Mouse (Mus musculus): ENCODE results near the gene Ptprg. TPM values are rescaled to one million over a fixed set of nuclear protein-coding genes. Genes with fewer than 3 reads are reported as not detected.
"Not testable (repeated sequence)": the region's sequence is repeated elsewhere in the genome, so short reads cannot be mapped to it uniquely, and the experiment has no call there.

The Ptprg gene
- total RNA-seq, 2 experiments from 2014 or later: 134 to 135 TPM

DNA sequence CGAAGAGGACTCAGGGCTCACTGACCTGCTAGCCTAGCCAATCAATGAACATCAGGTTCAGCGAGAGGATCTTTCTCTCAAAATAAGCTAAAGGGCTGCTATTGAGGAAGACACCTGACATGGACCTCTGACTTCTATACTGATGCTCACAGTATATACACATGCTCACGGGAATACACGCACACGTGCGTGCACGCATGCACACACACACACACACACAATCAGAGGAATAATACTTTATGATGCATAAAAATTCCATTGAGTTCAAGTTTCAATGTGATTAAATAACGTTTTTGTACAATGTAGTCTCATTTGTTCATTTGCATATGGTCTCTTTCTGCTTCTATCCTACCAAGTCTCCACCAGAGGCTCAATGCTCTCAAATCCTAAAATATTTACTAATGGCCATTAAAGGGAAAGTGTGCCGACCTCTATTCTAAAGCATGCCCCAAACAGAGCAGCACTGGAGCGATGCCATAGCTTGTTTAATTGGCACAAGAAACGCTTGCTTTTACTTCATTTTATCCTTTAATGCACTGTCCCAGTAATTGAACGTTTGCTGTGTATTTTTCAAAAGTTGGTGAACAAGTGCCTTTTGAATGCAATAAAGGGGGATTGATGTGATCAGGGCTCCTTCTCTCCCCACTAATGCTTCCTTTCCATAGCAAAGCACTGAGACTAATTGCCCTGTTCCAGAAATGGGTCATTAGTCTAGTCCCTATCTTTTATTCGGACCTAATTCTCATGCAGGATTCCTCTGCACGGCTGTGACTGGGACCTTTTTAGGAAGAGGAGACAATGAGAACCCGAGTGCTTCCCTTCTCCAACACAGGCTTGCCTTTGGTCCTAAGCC is 407.2 kb downstream of the Ptprg start:
- intact Hi-C loops (cut with DNase I): no loop called here

DNA sequence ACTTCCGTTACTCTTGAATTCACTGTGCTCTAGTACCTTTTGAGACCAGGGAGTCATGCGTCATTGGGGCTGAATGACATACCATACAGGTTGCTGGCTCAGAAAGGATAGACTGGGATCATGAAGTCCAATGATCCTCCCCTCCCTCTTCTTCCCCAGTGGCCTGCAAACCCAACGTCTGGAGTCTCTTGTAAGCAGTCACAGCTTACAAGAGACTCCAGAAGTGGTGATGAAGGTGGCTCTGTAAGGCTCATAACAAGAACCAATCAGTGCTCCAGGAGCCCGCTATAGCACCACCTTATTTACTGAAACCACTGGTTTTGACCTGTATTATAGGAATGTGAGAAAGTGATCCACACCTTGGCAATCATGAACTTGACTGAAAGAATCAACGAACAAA is 408.8 kb downstream of the Ptprg start:
- intact Hi-C loops (cut with DNase I): no loop called here
- no peak for DNase-seq (ENCODE audit: extremely low spot score in 1 of 2, low spot score in 2 of 2)

More for the DNA sequence above, 407.2 kb downstream of the Ptprg start:
- peak in 1 of 2 experiments; percentile 21 for DNase-seq (ENCODE audit: extremely low spot score in 1 of 2, low spot score in 2 of 2)

DNA sequence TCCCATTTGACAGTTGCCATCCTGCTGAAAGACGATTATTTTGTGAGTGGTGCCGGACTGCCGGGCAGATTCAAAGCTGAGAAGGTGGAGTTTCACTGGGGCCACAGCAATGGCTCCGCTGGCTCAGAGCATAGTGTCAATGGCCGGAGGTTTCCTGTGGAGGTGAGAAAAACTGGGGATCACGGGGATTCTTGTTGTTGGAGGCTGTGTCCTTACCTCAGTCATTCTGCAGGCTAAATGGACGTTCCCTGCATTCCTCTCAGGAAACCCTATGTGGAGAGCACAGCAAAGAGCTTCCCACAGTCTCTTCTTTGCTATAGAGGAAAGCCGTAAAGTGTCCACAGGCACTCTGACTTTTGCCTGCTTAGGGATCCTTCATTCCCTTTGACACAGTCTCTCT is 409.2 kb downstream of the Ptprg start:
- intact Hi-C loops (cut with DNase I): no loop called here
- DNase-seq (ENCODE audit: extremely low spot score in 1 of 2, low spot score in 2 of 2): no peak

DNA sequence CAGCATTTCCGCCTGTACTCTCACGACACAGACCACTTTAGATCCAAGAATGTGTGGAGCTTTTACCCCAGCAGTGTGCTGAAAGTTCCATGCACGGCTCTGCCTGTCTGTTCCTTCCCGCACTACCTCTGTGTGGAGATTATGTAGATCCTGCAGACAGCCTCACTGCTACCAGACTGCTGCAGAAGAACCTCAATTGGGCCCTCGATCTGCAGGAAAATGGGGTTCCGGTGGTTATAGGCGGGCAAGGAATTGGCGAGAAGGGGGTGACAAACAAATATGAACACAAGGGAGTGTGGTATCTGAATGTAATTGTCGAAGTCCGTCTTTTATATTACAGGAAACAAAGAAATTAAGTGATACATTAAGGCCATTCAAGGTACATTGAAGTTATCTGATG is 410.5 kb downstream of the Ptprg start:
- intact Hi-C loops (cut with DNase I): no loop called here
- no peak for DNase-seq (ENCODE audit: extremely low spot score in 1 of 2, low spot score in 2 of 2)

DNA sequence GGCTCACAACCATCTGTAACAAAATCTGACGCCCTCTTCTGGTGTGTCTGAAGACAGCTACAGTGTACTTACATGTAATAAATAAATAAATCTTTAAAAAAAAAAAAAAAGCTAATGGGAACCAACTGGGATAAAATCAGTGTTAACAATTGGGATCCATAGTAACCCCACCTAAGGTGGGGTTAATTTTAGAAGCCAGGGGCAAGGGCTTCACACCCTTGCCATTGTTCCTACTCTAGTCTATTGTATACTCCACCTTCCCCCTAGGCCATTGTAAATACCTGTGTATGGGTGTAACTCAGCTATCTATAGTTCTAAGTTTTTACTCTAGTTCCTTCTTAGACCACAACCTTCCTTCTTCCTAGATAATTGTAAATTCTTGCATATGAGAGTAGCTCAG is 411.0 kb downstream of the Ptprg start:
- DNase-seq (ENCODE audit: extremely low spot score in 1 of 2, low spot score in 2 of 2); intact Hi-C loops (cut with DNase I): not testable (repeated sequence)

DNA sequence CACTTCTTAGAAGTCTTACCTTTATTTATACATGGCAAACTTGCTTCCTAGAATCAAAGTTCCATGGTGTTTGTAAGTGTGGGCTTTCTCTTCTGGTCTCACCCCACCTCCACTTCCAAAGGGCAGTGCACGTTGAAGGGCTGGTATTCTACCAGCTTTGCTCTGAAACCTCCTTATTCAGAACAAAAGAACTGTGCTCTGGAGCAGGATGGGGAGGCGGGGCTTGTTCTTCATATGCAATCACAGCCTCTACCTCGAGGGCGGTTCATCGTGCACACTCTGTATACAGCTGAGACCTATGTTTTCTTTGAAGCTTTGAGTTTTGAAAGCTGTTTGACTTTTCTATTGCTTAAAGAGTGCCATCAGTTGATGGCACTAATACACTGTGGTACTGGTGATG is 412.5 kb downstream of the Ptprg start:
- intact Hi-C loops (cut with DNase I): no loop called here
- DNase-seq (ENCODE audit: extremely low spot score in 1 of 2, low spot score in 2 of 2): no peak

DNA sequence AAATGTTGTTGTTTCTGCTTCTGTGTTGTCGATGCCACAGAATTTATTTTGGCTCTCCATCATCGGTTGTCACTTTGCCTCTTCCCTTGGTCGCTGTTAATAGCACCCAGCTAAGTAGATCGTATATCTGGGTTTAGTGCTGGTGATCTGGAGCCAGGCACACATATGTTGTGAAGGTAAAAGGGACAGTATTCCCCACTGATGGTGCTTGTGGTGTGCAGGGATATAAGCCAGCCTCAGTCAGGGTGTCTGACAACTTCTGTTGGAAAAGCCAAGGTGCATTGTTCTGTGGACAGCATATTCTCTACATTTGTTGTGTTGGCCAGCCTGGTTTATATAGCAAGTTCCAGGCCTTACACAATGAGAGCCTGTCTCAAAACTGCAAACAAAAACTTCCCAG is 428.4 kb downstream of the Ptprg start:
- DNase-seq (ENCODE audit: extremely low spot score in 1 of 2, low spot score in 2 of 2): no peak
- intact Hi-C loops (cut with DNase I): no loop called here

DNA sequence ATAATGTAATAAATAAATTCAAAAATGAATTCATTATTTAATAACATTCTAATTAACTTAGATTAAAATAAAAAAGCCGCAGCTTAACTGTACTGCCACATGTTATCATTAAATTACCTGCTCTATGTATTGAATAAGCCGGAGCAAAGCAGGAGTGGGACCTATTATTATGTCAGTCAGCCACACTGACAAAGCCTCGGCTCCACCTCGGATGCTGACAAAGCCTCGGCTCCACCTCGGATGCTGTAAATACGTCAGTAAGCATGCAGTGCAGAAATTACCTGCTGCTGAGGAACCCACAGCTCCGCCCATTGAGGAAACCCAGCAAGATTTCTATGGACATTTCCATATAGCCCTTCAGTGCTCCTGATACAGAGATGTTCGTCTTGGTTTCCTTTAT is 429.7 kb downstream of the Ptprg start:
- no peak for DNase-seq (ENCODE audit: extremely low spot score in 1 of 2, low spot score in 2 of 2)
- intact Hi-C loops (cut with DNase I): no loop called here

DNA sequence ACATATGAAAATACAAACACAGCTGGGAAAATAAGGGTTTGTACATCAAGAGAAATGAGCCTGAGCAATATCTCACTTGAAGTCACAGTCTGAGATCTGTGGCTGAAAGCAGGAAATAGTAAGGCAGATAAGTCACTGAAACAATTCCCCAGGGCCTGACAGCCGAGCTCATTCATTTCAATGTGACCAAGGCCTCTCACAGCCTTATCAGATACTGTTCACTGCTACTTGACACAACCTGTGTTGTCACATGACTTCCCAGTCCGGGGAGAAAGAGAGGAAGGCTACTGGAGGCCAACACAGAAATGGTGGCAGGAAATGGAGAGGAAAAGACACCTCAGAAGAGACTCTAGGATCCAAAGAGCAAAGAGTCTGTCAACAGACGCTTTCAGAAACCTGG is 430.8 kb downstream of the Ptprg start:
- no peak for DNase-seq (ENCODE audit: extremely low spot score in 1 of 2, low spot score in 2 of 2)
- intact Hi-C loops (cut with DNase I): no loop called here

DNA sequence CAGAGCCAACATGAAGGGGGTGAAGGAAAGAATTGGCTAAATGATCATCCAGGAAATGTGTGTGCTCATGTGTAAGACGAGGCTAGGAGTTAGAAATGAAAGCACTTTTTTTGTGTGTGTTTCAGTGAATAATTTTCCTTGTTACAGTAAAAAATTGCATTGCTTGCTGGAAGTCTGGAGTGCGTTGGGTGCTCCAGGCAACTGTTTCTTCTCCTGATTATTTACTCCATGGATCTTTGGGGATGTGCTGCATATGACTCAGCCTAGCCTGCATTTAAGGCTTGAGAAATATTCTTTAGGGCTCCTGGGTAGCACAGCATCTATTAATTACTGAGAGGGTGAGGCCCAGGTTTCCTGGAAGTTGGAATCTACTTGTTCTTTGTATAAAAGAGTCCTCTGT is 435.6 kb downstream of the Ptprg start:
- no peak for DNase-seq (ENCODE audit: extremely low spot score in 1 of 2, low spot score in 2 of 2)
- intact Hi-C loops (cut with DNase I): no loop called here

DNA sequence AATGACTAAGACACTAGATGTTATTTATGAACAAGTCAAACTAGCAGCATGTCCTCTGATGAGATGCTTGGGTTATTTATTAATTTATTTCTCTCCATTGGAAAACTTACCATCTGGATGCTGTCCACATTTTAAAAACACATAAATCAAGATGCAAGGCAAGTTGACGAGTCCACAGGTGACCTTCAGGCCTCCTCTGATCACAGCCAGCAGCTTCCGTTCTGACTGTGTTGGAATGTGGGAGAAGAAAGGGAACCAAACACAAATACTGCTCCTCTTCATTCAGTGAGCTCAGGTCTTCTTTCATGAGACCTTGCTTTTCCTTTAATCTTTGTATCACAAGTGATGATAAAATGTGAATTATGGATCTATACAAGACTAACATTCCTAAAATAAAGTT is 437.8 kb downstream of the Ptprg start:
- no peak for DNase-seq (ENCODE audit: extremely low spot score in 1 of 2, low spot score in 2 of 2)
- intact Hi-C loops (cut with DNase I): loop anchor here (10.0 kb wide), 2 partner anchors 56 to 436 kb away; partner anchors contain the start of gene Ptprg

DNA sequence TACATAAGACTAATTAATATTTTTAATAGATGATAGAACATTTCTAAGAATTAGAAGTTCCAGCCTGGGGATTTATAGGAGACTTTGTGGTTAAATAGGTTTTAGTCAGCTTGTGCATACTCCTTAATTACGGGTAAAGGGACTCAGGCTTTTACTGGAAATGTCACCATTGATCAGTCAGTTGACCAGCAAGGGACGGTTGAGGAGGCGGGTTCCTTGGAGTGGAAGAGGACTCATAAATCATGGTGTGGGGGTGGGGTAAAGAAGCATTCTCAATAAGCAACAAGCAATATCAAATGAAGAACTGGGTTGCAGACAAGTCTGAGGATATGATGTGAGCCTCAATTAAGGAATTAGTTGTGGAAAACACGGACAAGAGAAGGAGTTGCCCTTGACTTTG is 438.8 kb downstream of the Ptprg start:
- intact Hi-C loops (cut with DNase I): loop anchor here (10.0 kb wide), 2 partner anchors 57 to 437 kb away; partner anchors contain the start of gene Ptprg
- no peak for DNase-seq (ENCODE audit: extremely low spot score in 1 of 2, low spot score in 2 of 2)

DNA sequence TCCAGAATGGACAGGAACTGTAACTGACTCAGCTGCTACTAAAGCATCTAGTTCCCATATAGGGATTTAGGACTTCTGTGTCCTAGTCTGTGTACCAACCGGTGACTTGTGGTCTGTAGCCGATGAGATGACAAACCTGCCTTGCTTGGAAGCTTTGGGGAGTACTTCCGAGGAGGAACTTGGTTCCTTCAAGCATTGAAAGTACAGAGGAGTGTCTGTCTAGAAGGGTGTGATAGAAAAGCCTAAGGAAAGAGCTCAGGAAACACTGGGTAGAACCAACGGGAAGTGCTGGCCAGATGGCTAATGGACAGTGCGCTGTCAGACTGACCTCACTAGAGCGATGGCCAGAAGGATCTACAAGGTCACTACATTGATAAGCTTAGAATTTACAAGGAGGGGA is 439.2 kb downstream of the Ptprg start:
- no peak for DNase-seq (ENCODE audit: extremely low spot score in 1 of 2, low spot score in 2 of 2)
- intact Hi-C loops (cut with DNase I): loop anchor here (10.0 kb wide), 2 partner anchors 58 to 438 kb away; partner anchors contain the start of gene Ptprg

DNA sequence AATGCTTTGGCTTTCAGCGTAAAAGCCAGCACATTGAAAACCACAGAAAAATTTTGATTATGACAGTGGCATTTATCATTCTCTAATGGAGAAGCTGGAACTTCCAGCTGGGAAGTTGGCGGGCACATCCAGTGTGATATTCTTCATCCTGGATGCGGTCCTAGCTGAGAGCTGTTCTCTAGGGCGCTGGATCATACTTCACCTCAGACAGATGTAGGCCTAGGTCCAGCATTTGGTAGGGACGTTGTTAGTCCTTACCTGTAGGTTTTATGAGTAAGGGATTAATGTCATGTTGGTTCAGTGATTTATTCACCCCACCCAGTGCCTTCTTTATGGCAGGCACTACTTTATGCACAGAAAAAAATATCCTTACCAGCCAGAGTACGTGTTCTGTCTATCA is 444.2 kb downstream of the Ptprg start:
- DNase-seq (ENCODE audit: extremely low spot score in 1 of 2, low spot score in 2 of 2): no peak
- intact Hi-C loops (cut with DNase I): loop anchor here (10.0 kb wide), 2 partner anchors 63 to 443 kb away; partner anchors contain the start of gene Ptprg

DNA sequence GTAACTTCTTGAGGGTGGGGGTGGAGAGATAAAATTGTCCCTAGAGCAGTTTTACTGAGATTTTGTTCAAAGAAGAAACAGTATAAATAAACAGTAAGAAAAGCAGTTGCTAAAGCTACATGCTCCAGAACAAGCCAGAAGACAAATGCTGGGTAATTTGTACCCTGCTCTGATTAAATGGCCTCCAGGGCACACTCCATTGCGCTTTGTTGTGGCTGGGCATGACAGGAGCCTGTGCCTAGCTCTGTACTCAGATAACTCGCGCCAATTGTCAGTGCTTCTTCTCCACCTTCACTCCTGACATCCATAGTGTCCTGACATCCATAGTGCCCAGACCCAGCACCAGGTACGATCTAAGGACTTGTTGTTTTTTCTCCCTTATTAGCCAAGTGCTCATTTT is 445.1 kb downstream of the Ptprg start:
- intact Hi-C loops (cut with DNase I): loop anchor here (10.0 kb wide), 2 partner anchors 64 to 444 kb away; partner anchors contain the start of gene Ptprg

DNA sequence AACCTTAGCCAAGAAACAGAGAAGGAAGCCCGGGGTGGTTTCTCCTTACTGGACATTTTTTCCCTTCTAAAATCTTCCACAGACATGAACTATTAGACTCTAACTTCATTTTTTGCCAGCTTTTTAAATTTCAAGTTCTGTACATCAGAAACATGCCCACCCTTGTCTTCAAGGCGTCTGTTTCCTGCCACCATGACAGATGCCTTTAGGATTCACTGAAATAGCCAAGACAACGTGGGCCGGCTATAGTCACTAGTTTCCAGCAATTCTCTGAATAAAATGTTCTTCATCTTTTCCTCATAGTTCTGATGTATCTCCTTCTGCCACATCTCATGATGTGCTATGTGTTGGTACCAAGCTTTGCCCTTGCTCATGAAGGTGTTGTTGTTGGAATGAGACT is 450.7 kb downstream of the Ptprg start:
- intact Hi-C loops (cut with DNase I): no loop called here
- peak in 1 of 2 experiments; percentile 17 for DNase-seq (ENCODE audit: extremely low spot score in 1 of 2, low spot score in 2 of 2)

More for the DNA sequence above, 445.1 kb downstream of the Ptprg start:
- DNase-seq (ENCODE audit: extremely low spot score in 1 of 2, low spot score in 2 of 2): no peak

DNA sequence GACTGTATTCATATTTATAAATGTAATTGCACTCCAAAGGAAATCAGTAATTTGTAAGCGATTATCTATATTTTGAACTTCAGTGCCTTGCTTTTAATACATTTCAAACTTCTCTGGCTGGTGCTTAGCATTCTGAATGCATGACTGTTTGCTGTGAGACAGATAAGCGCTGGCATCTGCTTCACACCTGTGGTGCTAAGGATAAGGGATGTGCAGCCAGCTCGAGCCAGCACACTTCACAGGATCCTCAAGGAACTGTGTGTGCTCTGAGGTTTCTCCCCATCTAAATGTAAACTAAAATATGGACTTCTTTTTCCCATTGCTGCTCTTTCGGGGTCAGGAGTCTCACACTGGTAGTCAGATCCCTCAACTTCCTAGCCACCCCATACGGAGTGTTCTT is 458.4 kb downstream of the Ptprg start:
- intact Hi-C loops (cut with DNase I): no loop called here
- DNase-seq (ENCODE audit: extremely low spot score in 1 of 2, low spot score in 2 of 2): no peak

DNA sequence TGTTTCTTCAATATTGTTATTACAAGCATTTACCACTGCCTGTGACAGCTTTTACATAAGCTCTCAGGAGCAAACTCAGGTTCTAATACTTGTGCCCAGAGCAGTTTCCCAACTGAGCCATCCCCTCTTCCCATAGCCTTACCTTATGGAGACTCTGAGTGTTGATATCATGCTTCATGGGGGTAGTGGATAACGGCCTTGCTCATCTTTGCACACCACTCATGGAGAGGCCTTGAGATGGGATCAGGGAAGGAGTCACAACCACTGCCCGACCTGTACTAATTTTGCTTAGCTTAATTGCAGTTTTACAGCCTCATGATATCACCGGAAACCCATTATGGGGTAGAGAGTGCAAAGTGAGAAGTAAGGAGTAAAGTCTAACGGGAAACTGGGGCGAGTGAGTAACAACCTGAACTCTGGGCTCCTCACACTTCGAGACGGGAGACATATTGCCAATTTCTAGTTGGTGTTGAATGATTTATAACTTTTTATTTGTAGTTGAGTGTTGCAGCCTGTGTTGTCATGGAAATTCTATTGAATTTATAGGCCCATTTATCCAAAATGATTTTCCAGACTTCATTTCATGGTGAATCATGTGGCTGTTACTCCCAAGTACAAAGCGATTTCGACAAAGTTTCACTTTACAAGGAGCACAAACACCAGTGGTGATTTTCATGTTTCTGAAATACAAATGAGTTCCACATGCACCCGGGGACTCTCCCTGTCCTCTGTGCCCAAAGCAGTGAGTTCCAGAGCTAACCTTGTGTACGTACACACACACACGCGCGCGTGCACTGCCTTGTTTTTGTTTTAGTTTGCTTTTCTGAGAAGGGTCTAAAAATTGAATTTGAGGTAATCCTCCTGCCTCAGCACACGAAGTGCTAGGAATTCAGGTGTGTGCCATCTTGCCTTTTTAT is 472.7 kb downstream of the Ptprg start:
- intact Hi-C loops (cut with DNase I): no loop called here
- DNase-seq (ENCODE audit: extremely low spot score in 1 of 2, low spot score in 2 of 2): no peak

DNA sequence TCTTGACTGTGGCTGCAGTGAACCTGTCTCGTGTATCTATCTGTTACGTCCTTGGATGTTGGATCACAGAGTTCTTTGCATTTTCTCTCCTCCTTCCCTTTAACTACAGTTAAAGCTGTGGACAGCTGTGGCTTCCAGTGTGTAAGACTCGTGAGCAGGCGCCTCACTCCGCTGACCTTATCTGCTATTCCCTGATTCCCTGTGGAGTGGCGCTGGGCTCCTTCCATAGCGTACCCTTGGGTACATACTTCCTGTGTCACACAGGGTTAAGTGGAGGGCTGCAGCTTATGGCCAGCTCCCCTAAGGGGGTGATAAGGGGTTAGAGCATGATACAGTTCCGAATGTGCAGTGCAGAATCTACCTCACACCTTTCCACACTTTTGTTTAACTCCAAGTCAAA is 473.9 kb downstream of the Ptprg start:
- intact Hi-C loops (cut with DNase I): no loop called here
- DNase-seq (ENCODE audit: extremely low spot score in 1 of 2, low spot score in 2 of 2): no peak

DNA sequence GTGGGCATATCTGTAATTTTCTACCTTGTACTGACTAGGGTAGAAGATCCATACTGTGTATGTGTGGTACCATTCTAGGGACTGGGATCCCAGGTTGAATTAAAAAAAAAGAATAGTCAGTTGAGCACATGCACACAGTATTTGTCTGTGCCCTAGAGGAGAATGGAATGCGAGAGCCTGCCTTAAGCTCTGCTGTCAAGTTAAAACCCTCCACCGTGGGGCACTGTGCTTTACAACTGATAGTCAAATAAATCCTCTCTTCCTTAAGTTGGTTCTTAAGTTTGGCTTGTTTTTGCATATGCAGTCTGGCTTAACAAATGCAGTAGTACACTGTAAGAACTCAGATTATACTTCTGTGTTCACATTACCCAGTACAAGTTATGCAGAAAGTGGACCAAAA is 476.6 kb downstream of the Ptprg start:
- DNase-seq (ENCODE audit: extremely low spot score in 1 of 2, low spot score in 2 of 2): no peak
- intact Hi-C loops (cut with DNase I): no loop called here

All from left cerebral cortex, postnatal 10 days (tissue).